Mouse (Mus musculus): Measurements from ENCODE around the gene Tigar.

GRCm38 (mm10) chr6:127146322-127146947 is 37.1 kb upstream of the Tigar start:
- TF ChIP-seq CTCF (IDR thresholded peaks at IDR 0.05; ENCODE audit: control insufficient read depth, insufficient read depth, insufficient read length): no peak
- no peak for TF ChIP-seq USF1 (IDR thresholded peaks at IDR 0.05; ENCODE audit: low read depth)
